Mouse (Mus musculus) intestine, postnatal 0 days (tissue): Measurements from ENCODE around the gene Atp13a1. TPM values are rescaled to one million over a fixed set of nuclear protein-coding genes. Genes with fewer than 3 reads are reported as not detected.

ENCODE experiments used
- ATAC-seq: fragments of 200-750 bp; cut with Nextera tagmentation; 2 replicates; pipeline ENCODE4 v1.8.0; 2017; ENCODE audit warnings: mild to moderate bottlenecking, moderate TSS enrichment, moderate library complexity
- H3K27ac ChIP-seq: fragments of 300-500 bp; sonication (generic); 2 replicates; pipeline ENCODE4 v1.5.1; 2014; ENCODE audit warnings: mild to moderate bottlenecking, low read depth, low read length, moderate library complexity
- H3K27me3 ChIP-seq: fragments of 300-500 bp; sonication (generic); replicated peaks from 2 replicates; pipeline ENCODE4 v1.6.1; 2014; ENCODE audit warnings: low read length, mixed read lengths; ENCODE audit not compliant: control insufficient read depth, insufficient read depth
- H3K36me3 ChIP-seq: fragments of 300-500 bp; sonication (generic); 2 replicates; pipeline ENCODE4 v1.6.1; 2014; ENCODE audit warnings: mild to moderate bottlenecking, moderate library complexity; ENCODE audit not compliant: control insufficient read depth, insufficient read depth
- H3K4me1 ChIP-seq: fragments of 300-500 bp; sonication (generic); replicated peaks from 2 replicates; pipeline ENCODE4 v1.6.1; 2014; ENCODE audit warnings: antibody characterized with exemption, low read length, mixed read lengths; ENCODE audit not compliant: control insufficient read depth, insufficient read depth
- H3K4me2 ChIP-seq: fragments of 300-500 bp; sonication (generic); replicated peaks from 2 replicates; pipeline ENCODE4 v1.6.1; 2014; ENCODE audit warnings: low read depth, mild to moderate bottlenecking, moderate library complexity
- H3K4me3 ChIP-seq: fragments of 300-500 bp; sonication (generic); 2 replicates; pipeline ENCODE4 v1.5.1; 2014; ENCODE audit warnings: low read depth, low read length
- H3K9ac ChIP-seq: fragments of 300-500 bp; sonication (generic); 2 replicates; pipeline ENCODE4 v1.6.1; 2014; ENCODE audit warnings: mild to moderate bottlenecking, low read depth, low read length
- H3K9me3 ChIP-seq: fragments of 300-500 bp; sonication (generic); 2 replicates; pipeline ENCODE4 v1.6.1; 2016; ENCODE audit warnings: mixed run types; ENCODE audit not compliant: control insufficient read depth
- CTCF ChIP-seq: sonication (generic); IDR thresholded peaks from 2 replicates; pipeline ENCODE4 v1.5.1; 2016; ENCODE audit warnings: low read depth, mild to moderate bottlenecking, control low read depth, antibody characterized with exemption, moderate library complexity
- WGBS: fragments of 180-500 bp; shearing (Covaris S2); extraction: QIAGEN DNeasy Blood & Tissue Kit; methylation state at CpG from one replicate; pipeline ENCODE4 v1.1.7; 2014; 5-methylcytosine and 5-hydroxymethylcytosine counted together
- polyA plus RNA-seq: library from polyadenylated mRNA; unstranded; fragments of >200 nt; fragmentation: Nextera tagmentation; extraction: Ambion mirVana; gene quantifications from 2 replicates; pipeline ENCODE4 v1.2.1, GENCODE M21; 2015

Gene Atp13a1
- polyA plus RNA-seq, 1 experiment from 2014 or later = 18.6 TPM

GRCm38 (mm10) chr8:69794901-69795300, 3.9 kb downstream of the Atp13a1 start:
- H3K4me3 ChIP-seq = no peak overlapping the region
- H3K9me3 ChIP-seq = no peaks in the 10 kb centered on the region
- H3K9ac ChIP-seq = no peak overlapping the region
- no peaks in the 10 kb centered on the region for H3K27me3 ChIP-seq
- 93% methylated on average over 6 of the region's 6 CpGs for whole genome bisulfite sequencing
- H3K27ac ChIP-seq = no peak overlapping the region
- H3K36me3 ChIP-seq = peaks cover 62% of the 10 kb centered on the region
- TF ChIP-seq CTCF = no peak
- H3K4me1 ChIP-seq = peaks cover 4% of the 10 kb centered on the region; the same call in 1 of the 2 replicates
- ATAC-seq = no peak
- H3K4me2 ChIP-seq = no peak overlapping the region

GRCm38 (mm10) chr8:69796721-69797345, 5.9 kb downstream of the Atp13a1 start:
- WGBS = 95% methylated on average over 16 of the region's 16 CpGs
- ATAC-seq = no peak
- Histone ChIP-seq H3K27me3 (no peaks in the 10 kb centered on the region), H3K9me3 (no peaks in the 10 kb centered on the region), H3K27ac (no peak overlapping the region), H3K36me3 (peaks cover 78% of the 10 kb centered on the region), H3K9ac (no peak overlapping the region), H3K4me3 (no peak overlapping the region), H3K4me2 (no peak overlapping the region), H3K4me1 (no peaks in the 10 kb centered on the region)
- no peak for TF ChIP-seq CTCF

GRCm38 (mm10) chr8:69797661-69798060, 6.7 kb downstream of the Atp13a1 start:
- WGBS = 91% methylated on average over 10 of the region's 10 CpGs
- no peak for TF ChIP-seq CTCF
- no peaks in the 10 kb centered on the region for H3K27me3 ChIP-seq
- no peak overlapping the region for H3K4me2 ChIP-seq
- no peak overlapping the region for H3K9ac ChIP-seq
- no peaks in the 10 kb centered on the region for H3K4me1 ChIP-seq
- peaks cover 87% of the 10 kb centered on the region for H3K36me3 ChIP-seq
- H3K27ac ChIP-seq = no peak overlapping the region
- H3K9me3 ChIP-seq = no peaks in the 10 kb centered on the region
- H3K4me3 ChIP-seq = no peak overlapping the region
- no peak for ATAC-seq

DNA sequence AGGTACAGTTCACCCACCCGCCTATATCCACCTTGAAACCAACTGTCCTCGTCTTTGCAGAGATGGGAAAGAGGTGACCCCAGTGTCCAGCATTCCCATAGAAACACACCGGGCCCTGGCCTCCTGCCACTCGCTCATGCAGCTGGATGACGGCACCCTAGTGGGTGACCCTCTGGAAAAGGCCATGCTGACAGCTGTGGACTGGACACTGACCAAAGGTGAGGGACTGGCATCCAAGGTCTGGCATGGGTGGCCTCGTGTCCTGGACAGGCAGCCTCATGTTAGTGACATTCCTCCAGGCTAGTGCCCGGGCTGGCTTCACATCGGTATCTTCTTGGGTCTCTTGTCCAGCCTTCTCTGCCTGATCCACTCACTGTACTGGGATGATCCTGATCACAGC, 8.3 kb downstream of the Atp13a1 start:
- Histone ChIP-seq H3K36me3 (peaks cover 95% of the 10 kb centered on the region), H3K9ac (no peak overlapping the region), H3K4me2 (no peak overlapping the region), H3K27me3 (no peaks in the 10 kb centered on the region), H3K4me3 (no peak overlapping the region), H3K9me3 (no peaks in the 10 kb centered on the region), H3K4me1 (no peaks in the 10 kb centered on the region), H3K27ac (no peak overlapping the region)
- no peak for TF ChIP-seq CTCF
- ATAC-seq = no peak
- WGBS = 96% methylated on average over 8 of the region's 8 CpGs

GRCm38 (mm10) chr8:69799946-69800345, 9.0 kb downstream of the Atp13a1 start:
- Histone ChIP-seq H3K27me3 (no peaks in the 10 kb centered on the region), H3K4me3 (no peak overlapping the region), H3K9me3 (no peaks in the 10 kb centered on the region), H3K4me2 (no peak overlapping the region), H3K4me1 (no peaks in the 10 kb centered on the region), H3K9ac (no peak overlapping the region), H3K36me3 (peaks cover 93% of the 10 kb centered on the region), H3K27ac (no peak overlapping the region)
- 89% methylated on average over 5 of the region's 5 CpGs for WGBS
- TF ChIP-seq CTCF = no peak
- ATAC-seq = no peak

DNA sequence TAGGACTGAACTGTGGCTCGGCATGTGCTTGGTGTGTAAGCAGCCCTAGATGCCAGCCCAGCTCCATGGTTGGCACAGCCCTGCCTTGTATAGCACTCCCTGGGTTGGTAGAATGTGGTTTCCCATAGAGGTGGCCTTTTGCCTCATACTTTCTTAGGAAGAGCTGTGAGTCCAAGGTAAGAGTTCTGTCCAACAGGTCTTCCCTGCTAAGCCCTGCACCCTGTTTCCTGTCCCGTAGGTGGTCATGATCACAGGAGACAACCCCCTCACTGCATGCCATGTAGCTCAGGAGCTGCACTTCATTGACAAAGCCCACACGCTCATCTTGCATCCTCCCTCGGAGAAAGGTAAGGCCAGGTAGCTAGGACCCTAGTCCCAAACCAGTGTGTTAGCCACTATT, 10.8 kb downstream of the Atp13a1 start:
- no peak for ATAC-seq
- no peak overlapping the region for H3K4me2 ChIP-seq
- H3K27me3 ChIP-seq = no peaks in the 10 kb centered on the region
- 94% methylated on average over 4 of the region's 4 CpGs for WGBS
- H3K9ac ChIP-seq = no peak overlapping the region
- no peak for TF ChIP-seq CTCF
- H3K9me3 ChIP-seq = no peaks in the 10 kb centered on the region
- H3K27ac ChIP-seq = no peak overlapping the region
- no peaks in the 10 kb centered on the region for H3K4me1 ChIP-seq
- H3K4me3 ChIP-seq = no peak overlapping the region
- H3K36me3 ChIP-seq = peaks cover 94% of the 10 kb centered on the region

GRCm38 (mm10) chr8:69802216-69802615, 11.3 kb downstream of the Atp13a1 start:
- Histone ChIP-seq H3K36me3 (peaks cover 94% of the 10 kb centered on the region), H3K4me2 (no peak overlapping the region), H3K9me3 (no peaks in the 10 kb centered on the region), H3K9ac (no peak overlapping the region), H3K27me3 (no peaks in the 10 kb centered on the region), H3K4me3 (no peak overlapping the region), H3K4me1 (no peaks in the 10 kb centered on the region), H3K27ac (no peak overlapping the region)
- ATAC-seq = no peak
- TF ChIP-seq CTCF = no peak
